Mouse (Mus musculus) thymus, adult 2 months (tissue): ENCODE results near the gene Taok1. TPM values are rescaled to one million over a fixed set of nuclear protein-coding genes. Genes with fewer than 3 reads are reported as not detected.
"Not testable (repeated sequence)": the region's sequence is repeated elsewhere in the genome, so short reads cannot be mapped to it uniquely, and the experiment has no call there.

Source experiments
- DNase-seq: peaks from one replicate; pipeline ENCODE4 v3.0.0; 2021
- H3K27ac ChIP-seq: fragments of 200-500 bp; 2 replicates; pipeline ENCODE4 v1.5.1; 2012; ENCODE audit warnings: low read length, control low read depth; ENCODE audit not compliant: control insufficient read depth, insufficient read depth
- H3K27me3 ChIP-seq: fragments of 200-500 bp; 2 replicates; pipeline ENCODE4 v1.6.1; 2012; ENCODE audit warnings: mild to moderate bottlenecking, low read length, moderate library complexity, mixed read lengths; ENCODE audit not compliant: control insufficient read depth, insufficient read depth
- H3K36me3 ChIP-seq: fragments of 200-500 bp; 2 replicates; pipeline ENCODE4 v1.6.1; 2012; ENCODE audit warnings: mild to moderate bottlenecking, low read length, moderate library complexity; ENCODE audit not compliant: control insufficient read depth, insufficient read depth
- H3K4me1 ChIP-seq: fragments of 200-500 bp; replicated peaks from 2 replicates; pipeline ENCODE4 v1.6.1; 2012; ENCODE audit warnings: low read length; ENCODE audit not compliant: control insufficient read depth, insufficient read depth
- H3K4me3 ChIP-seq: fragments of 200-500 bp; 2 replicates; pipeline ENCODE4 v1.5.1; 2012; ENCODE audit warnings: mild to moderate bottlenecking, low read length, control low read depth, moderate library complexity; ENCODE audit not compliant: control insufficient read depth, insufficient read depth
- CTCF ChIP-seq: fragments of 200-500 bp; IDR thresholded peaks from 2 replicates; pipeline ENCODE4 v1.5.1; 2012; ENCODE audit warnings: mild to moderate bottlenecking, control low read depth, low read length, moderate library complexity, borderline replicate concordance; ENCODE audit not compliant: control insufficient read depth, poor library complexity, insufficient read depth; ENCODE audit errors: extremely low read depth
- POLR2A ChIP-seq: fragments of 200-500 bp; IDR thresholded peaks from 2 replicates; pipeline ENCODE4 v1.6.1; 2012; ENCODE audit warnings: mild to moderate bottlenecking, low read length, control low read depth, moderate library complexity; ENCODE audit not compliant: control insufficient read depth, poor library complexity, insufficient read depth; ENCODE audit errors: extremely low read depth
- WGBS: fragments of 180-500 bp; shearing (Covaris S2); methylation state at CpG from one replicate; pipeline ENCODE4 v1.1.7; 2018; 5-methylcytosine and 5-hydroxymethylcytosine counted together
- polyA plus RNA-seq: library from polyadenylated mRNA; depleted of rRNA; stranded (reverse); fragments of >200 nt; gene quantifications from 2 replicates; pipeline ENCODE4 v1.2.3, GENCODE M21; 2012; rRNA removed

Taok1 gene
- polyA plus RNA-seq: 7.3 and 7.5 TPM in 2 replicates

DNA sequence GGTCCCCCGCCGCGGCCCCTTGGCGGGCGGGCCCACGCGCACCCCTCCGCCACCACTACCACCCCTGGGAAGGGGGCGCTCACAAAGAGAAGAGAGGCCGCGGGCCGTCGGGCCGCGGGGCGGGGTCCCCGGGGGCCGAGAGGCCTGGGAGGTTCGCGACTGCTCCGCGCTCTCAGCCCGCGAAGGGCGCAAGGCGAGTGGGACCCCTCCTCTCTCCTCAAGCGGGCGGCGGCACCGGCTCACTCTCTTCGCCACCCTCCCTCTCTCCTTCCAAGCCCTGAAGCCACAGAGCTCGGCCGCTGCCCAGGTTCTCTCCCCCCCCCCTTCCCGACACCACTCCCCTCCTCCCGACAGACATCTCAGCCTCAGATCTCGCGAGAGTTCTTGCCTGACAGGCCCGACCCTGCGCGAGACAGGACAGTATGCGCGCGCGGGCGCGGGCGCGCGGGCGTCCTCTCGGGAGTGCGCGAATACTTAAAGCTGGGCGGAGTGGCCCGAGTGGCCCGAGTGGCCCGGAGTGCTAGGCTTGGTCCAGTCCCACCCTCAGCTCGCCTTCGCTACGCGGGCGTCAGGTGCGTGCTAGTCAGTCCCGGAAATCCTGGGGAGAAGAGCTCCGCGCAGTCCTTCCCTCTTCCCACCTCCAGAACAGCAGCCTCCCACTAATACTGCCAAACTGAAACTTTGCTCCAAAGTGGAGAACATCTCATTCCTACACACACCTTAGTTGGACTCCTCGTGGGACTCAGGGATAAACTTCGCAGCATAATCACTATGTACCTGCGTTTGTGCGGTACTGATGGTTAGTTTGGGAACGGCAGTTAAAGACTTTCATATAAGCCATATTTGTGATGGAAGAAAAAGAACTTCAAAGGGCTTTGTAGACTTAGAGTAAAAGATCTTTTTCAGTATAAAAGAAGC lies at the start of gene Taok1:
TSS of gene Taok1 (minus strand) at position 278 of the 918 bp plus-strand sequence.
- Histone ChIP-seq H3K4me1 (peaks cover 5% of the 10 kb centered on the region; the same call in 1 of the 2 replicates), H3K27ac (peak within 1 kb of the TSS; percentile 88), H3K36me3 (no peaks in the 10 kb centered on the region), H3K27me3 (no peaks in the 10 kb centered on the region), H3K4me3 (peak within 1 kb of the TSS; percentile 66)
- TF ChIP-seq CTCF (no peak), POLR2A (peak; percentile 99)
- WGBS: under 1% methylated on average over 70 of the region's 71 CpGs
- DNase-seq: peak; percentile 96

- H3K4me1 ChIP-seq, H3K4me3 ChIP-seq, H3K36me3 ChIP-seq, H3K27ac ChIP-seq, H3K27me3 ChIP-seq, DNase-seq: not testable (repeated sequence)
- 97% methylated on average over 4 of the region's 4 CpGs for WGBS
These were observed 46.0 kb upstream of the Taok1 start for GRCm38 (mm10) chr11:77653406-77654190.

DNA sequence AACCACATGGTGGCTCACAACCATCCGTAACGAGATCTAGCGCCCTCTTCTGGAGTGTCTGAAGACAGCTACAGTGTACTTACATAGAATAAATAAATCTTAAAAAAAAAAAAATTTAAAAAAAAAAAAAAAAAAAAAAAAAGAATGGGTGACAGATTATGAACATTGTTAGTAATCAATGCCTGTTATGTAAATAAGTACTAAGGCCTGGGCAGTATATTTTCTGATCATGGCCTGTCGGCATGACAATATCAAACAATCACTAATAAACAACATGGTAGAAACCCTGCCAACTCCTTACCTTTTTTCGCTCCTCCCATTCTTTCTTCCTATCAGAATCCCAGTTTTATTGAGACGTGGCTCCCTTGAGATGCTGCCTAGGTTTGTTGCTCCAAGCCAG lies 44.9 kb upstream of the Taok1 start:
- WGBS: 65% methylated on average over 6 of the region's 6 CpGs
- no peak for TF ChIP-seq POLR2A
- no peak for TF ChIP-seq CTCF

DNA sequence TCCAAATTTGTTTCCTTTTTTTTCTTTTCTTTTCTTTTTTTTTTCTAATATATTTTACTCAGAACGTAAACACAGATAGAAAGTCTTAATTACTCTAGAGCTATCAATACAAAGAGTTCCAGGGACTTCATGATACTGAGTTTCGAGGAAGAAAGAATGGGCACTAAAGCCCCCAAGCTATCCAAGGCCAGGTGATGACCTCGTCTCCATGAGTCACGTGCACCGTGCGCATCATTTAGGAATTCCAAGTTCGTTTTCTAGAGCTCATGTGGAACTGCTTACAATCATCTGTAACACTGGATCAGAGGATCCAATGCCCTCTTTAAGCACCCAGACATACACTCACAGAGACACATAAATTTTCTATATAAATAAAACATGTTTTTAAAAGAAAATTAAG lies 41.3 kb upstream of the Taok1 start:
- DNase-seq: no peak
- Histone ChIP-seq H3K4me1 (no peaks in the 10 kb centered on the region), H3K27ac (no peak overlapping the region), H3K27me3 (no peaks in the 10 kb centered on the region), H3K4me3 (no peak overlapping the region), H3K36me3 (no peaks in the 10 kb centered on the region)
- TF ChIP-seq POLR2A (no peak), CTCF (no peak)
- 91% methylated on average over 7 of the region's 7 CpGs for WGBS

More for the DNA sequence above, 44.9 kb upstream of the Taok1 start:
- Histone ChIP-seq H3K4me1 (no peaks in the 10 kb centered on the region), H3K27me3 (no peaks in the 10 kb centered on the region), H3K27ac (no peak overlapping the region), H3K36me3 (no peaks in the 10 kb centered on the region), H3K4me3 (no peak overlapping the region)
- no peak for DNase-seq

- TF ChIP-seq POLR2A (no peak), CTCF (no peak)
- 91% methylated on average over 4 of the region's 4 CpGs for whole genome bisulfite sequencing
- H3K27ac ChIP-seq: no peak overlapping the region
- H3K27me3 ChIP-seq: no peaks in the 10 kb centered on the region
- no peaks in the 10 kb centered on the region for H3K36me3 ChIP-seq
- H3K4me1 ChIP-seq: no peaks in the 10 kb centered on the region
- no peak for DNase-seq
- H3K4me3 ChIP-seq: no peak overlapping the region
These were observed 37.9 kb upstream of the Taok1 start for GRCm38 (mm10) chr11:77645481-77645880.

GRCm38 (mm10) chr11:77641390-77641789 lies 33.8 kb upstream of the Taok1 start:
- Histone ChIP-seq H3K4me1 (no peaks in the 10 kb centered on the region), H3K27me3 (no peaks in the 10 kb centered on the region), H3K27ac (no peak overlapping the region), H3K36me3 (no peaks in the 10 kb centered on the region), H3K4me3 (no peak overlapping the region)
- 90% methylated on average over 9 of the region's 9 CpGs for WGBS
- no peak for DNase-seq
- no peak for TF ChIP-seq CTCF
- TF ChIP-seq POLR2A: no peak
